Mouse (Mus musculus) right cerebral cortex, postnatal 14 days (tissue): ENCODE results near the gene Dlst.

Experiments
- DNase-seq: peaks from one replicate; pipeline ENCODE4 v3.0.0; 2022

Gene Dlst

GRCm38 (mm10) chr12:85110698-85111592 is at the start of gene Dlst, which contains the start of gene Prox2:
TSS of gene Dlst (plus strand) at chr12:85110833.
TSS of gene Prox2 (minus strand) at chr12:85110759.
- DNase-seq = peak; percentile 90

DNA sequence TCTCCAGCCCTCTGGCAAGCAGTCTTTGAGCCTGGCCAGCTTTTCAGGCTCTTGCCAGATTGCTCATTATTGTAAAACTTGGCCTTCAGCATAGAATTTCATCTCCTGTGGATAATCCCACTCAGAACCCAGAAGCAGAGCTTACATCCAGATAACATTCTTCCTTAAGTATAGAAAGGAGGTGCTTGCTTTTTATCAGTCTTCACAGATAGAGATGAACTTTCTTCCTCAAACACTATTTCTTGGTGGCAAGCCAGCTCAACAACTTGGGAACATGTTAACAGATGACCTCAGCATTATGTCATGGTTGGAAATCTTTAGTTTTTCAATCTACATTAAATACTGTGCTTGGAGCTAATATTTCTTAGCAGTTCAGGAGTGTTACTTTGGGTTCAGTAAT is 39.6 kb upstream of the Dlst start:
- no peak for DNase-seq

GRCm38 (mm10) chr12:85077100-85077499 is 33.5 kb upstream of the Dlst start:
- DNase-seq = no peak

DNA sequence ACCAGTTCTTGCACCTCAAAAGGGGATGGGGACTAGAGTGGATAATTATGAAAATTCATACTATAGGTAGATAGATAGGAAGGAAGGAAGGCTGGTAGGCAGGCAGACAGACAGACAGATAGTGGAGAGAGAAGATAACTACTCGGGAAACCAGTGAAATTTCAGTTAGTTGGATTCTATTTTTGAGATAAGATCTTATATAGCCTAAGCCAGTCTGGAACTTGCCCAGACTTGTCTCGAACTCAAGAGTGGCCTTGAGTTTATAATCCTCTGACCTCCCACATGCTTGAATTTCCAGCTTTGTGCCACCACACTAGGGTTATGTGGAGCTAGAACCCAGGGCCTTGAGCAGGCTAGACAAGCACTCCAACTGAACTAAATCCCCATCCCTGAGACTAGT is 26.4 kb upstream of the Dlst start:
- DNase-seq = no peak

- DNase-seq = no peak
These were observed 25.7 kb upstream of the Dlst start for GRCm38 (mm10) chr12:85084941-85085340.

GRCm38 (mm10) chr12:85087845-85088244 is 22.8 kb upstream of the Dlst start:
- no peak for DNase-seq

DNA sequence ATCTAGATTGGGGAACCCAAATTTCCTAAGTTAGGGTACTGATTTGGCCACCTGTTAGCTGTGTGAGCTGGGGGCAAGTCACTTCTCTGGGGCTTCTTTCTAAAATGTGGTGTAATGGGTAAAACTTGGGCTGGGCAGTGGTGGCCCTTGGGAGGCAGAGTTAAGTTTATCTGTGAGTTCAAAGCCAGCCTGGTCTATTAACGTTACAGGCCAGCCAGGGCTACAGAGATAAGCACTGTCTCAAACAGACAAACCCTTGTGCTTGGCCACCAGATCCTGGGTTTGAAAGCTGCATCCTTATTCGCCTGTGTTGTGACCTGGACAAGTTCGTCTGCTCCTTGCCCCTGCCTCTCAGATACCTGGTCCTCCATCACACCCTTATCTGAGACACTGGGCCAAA is 19.4 kb upstream of the Dlst start:
- DNase-seq = no peak

- peak; percentile 81 for DNase-seq
These were observed 18.4 kb upstream of the Dlst start for GRCm38 (mm10) chr12:85092214-85092613.

DNA sequence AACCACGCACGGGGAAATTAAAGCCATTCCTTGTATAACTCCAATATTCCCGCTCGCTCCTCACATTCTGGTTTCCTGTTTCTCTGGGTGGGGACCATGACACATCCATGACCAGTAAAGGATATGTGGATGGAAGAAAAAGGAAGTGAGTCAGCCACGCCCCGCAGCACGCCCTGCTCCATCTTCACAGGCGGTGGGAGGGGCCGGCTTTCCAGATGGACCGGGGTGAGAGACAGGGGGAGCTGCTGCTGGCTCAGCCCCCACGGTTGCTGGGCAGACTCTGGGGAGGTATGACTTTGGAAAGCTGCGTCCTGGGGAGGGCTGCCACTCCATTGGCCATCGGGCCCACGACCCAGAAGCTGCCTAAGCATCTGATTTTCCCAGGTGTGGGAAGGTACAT is 16.6 kb upstream of the Dlst start:
- DNase-seq = peak; percentile 60

- no peak for DNase-seq
These were observed 15.9 kb upstream of the Dlst start for GRCm38 (mm10) chr12:85094706-85095105.

- no peak for DNase-seq
These were observed 15.5 kb upstream of the Dlst start for GRCm38 (mm10) chr12:85095146-85095545.

GRCm38 (mm10) chr12:85095859-85096258 is 14.8 kb upstream of the Dlst start:
- no peak for DNase-seq

GRCm38 (mm10) chr12:85101001-85101400 is 9.6 kb upstream of the Dlst start:
- DNase-seq = no peak

DNA sequence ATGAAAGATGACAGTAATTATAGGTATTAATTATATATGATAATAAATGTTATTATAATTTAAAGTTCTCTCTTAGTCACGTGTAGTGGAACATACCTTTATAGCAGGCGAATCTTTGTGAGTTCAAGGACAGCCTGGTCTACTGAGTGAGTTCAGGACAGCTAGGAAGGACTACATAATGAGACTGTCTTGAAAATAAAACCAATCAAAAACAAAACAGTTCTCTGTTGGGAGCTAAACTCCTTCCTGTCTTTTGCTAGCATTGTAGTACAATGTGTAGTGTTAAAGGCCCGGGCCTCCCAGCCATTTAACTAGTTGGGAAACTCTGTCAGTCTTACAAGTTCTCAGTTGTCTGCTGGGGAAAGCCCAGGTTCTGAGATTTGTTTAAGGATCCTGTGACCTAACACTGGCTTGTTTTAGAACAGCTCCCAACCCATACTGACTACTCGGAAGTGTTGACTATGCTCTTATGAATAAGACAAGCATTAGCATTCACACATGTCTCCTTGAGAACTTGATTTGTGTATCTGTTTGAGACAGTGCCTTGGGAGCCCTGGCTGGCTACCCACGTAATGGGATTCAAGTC is 9.0 kb upstream of the Dlst start:
- no peak for DNase-seq

DNA sequence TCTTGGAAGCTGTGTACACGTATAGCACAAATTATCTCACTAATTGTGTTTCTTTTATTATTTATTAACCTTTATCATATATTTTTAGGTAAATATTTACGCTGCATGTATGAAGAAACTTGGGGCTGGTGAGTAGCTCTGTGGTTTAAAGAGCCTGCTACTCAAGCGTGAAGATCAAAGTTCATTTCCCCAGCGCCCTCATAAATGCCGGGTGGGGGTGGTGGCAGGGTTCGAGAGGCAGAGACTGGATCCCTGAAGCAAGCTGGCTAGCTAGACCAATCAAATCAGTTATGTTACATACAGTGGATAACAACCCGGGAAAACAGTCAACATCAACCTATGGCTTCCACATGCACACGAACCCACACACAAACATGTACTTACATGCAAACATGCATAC is 7.5 kb upstream of the Dlst start:
- no peak for DNase-seq

- no peak for DNase-seq
These were observed 5.8 kb upstream of the Dlst start for GRCm38 (mm10) chr12:85104789-85105188.

GRCm38 (mm10) chr12:85106292-85106691 is 4.3 kb upstream of the Dlst start:
- DNase-seq = no peak

- no peak for DNase-seq
These were observed 2.0 kb upstream of the Dlst start for GRCm38 (mm10) chr12:85108643-85109042.

DNA sequence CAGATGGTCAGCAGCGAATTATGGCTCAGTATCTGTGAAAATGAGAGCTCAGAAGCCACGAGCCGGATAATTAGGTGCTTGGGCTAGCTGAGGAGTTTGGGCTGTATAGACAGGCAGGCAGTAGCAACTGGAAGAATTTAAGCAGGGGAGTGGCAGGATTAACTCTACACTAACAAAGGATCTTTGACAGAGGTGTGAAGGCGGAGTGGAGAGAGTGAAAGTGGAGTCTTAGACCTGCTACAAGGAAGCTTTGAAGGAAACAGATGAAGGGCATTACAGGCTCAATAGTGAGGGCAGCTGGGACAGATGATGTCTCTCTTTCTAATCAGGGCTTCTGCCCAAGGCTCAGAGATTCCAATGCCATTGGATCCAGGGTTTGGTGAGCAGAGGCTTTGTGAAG is 1.2 kb upstream of the Dlst start:
- DNase-seq = no peak

DNA sequence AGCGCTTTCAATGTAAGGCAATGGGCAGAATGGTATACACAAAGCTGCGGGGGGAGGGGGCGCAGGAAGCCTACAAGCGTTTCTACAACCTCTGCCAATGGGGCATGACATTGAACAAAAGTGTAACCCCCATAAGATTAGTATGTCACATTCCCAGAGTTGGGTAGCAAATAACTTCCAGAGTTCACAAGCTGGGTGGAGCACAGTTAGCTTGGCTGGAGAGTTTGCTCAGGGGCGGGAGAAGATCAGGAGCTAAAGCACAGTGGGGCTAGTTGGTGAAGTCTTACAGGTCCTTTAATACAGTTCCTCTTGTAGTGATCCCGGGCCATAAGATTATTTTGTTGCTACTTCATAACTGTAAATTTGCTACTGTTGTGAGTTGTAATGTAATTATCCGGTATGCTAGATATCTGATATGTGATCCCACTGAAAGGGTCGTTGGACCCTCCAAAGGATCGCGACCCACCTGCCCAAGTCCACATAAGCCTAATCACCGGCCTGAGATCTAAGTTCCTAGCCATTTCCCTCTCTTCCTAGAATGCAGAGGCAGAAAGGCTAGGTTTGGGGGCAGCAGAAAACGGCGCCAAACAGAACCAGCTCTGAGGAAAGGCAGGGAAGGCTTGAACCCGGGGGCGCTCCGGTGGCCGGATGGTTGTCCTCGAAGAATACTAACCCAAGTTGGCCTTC is 479 bp upstream of the Dlst start:
- no peak for DNase-seq

GRCm38 (mm10) chr12:85112550-85113251 is 2.1 kb downstream of the Dlst start:
- no peak for DNase-seq

DNA sequence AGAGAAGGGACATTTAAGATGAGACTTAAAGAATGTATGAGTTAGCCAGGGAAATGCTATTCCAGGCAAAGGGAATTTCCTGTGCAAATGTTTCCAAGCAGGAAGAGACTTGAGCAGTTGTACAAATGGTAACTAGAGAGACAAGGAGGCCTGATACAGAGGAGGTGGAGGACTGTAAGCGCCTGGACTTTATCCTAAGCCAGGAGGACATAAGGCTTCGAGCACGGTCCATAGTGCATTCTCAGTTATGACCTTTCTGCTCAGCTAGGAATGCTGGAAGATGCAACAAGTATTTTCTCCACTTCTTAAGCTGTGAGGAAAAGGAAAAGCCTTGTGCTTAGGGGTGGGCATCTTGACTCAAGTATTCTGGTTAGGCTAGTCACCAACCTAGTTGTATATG is 2.7 kb downstream of the Dlst start:
- DNase-seq = no peak

DNA sequence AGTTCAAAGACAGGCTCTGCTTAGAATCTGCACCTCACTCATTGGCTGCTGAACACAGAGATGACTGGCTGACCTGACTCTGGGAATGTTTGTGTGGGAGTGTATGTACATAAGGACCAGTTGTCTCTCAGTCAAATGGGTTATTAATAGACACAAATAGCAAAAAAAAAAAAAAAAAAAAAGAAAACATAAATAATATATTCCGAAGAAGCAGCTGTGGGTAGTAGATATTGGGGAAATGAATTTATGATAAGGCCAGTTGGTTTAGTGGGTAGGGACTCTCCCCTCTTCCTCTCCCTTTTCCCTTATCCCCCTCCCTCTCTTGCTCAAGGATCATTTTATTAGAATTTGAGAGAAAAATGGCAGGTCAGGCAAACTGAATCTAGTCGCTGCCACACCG is 3.3 kb downstream of the Dlst start:
- DNase-seq = no peak
